Mouse (Mus musculus) olfactory bulb, adult 2 months (tissue): ENCODE data around the gene Smarcc2. TPM values are rescaled to one million over a fixed set of nuclear protein-coding genes. Genes with fewer than 3 reads are reported as not detected.

Experiments used
- H3K27ac ChIP-seq: fragments of 200-500 bp; 2 replicates; pipeline ENCODE4 v1.5.1; 2012; ENCODE audit warnings: low read depth, low read length; ENCODE audit not compliant: insufficient read depth
- H3K4me1 ChIP-seq: fragments of 200-500 bp; 2 replicates; pipeline ENCODE4 v1.6.1; 2012; ENCODE audit warnings: low read length; ENCODE audit not compliant: control insufficient read depth, insufficient read depth
- H3K4me3 ChIP-seq: fragments of 200-500 bp; 2 replicates; pipeline ENCODE4 v1.5.1; 2012; ENCODE audit warnings: mild to moderate bottlenecking, low read depth, low read length, moderate library complexity; ENCODE audit not compliant: insufficient read depth
- CTCF ChIP-seq: fragments of 200-500 bp; IDR thresholded peaks from 2 replicates; pipeline ENCODE4 v1.5.1; 2012; ENCODE audit warnings: low read depth, mild to moderate bottlenecking, low read length, moderate library complexity; ENCODE audit not compliant: insufficient read depth
- POLR2A ChIP-seq: fragments of 200-500 bp; IDR thresholded peaks from 2 replicates; pipeline ENCODE4 v1.6.1; 2012; ENCODE audit warnings: mild to moderate bottlenecking, low read depth, low read length, moderate library complexity; ENCODE audit not compliant: insufficient read depth
- WGBS: fragments of 180-500 bp; shearing (Covaris S2); methylation state at CpG from one replicate; pipeline ENCODE4 v1.1.7; 2018; 5-methylcytosine and 5-hydroxymethylcytosine counted together
- polyA plus RNA-seq: library from polyadenylated mRNA; stranded (reverse); fragments of >200 nt; gene quantifications from 2 replicates; pipeline ENCODE4 v1.2.4, GENCODE M21; 2012; ENCODE audit warnings: low replicate concordance; ENCODE audit not compliant: missing spikeins, insufficient read depth, insufficient read length

The Smarcc2 gene
- polyA plus RNA-seq, 1 experiment: 251 TPM

- Histone ChIP-seq H3K27ac (no peak overlapping the region), H3K4me1 (no peaks in the 10 kb centered on the region), H3K4me3 (no peak overlapping the region)
- WGBS: 79% methylated on average over 7 of the region's 7 CpGs
- TF ChIP-seq CTCF (peak; percentile 21; the same call in 1 of the 2 replicates), POLR2A (no peak)
Measured at GRCm38 (mm10) chr10:128518833-128519232, 59.8 kb downstream of the Smarcc2 start.

- no peak for TF ChIP-seq POLR2A
- no peak for TF ChIP-seq CTCF
- Histone ChIP-seq H3K4me3 (no peak overlapping the region), H3K27ac (no peak overlapping the region), H3K4me1 (peaks cover 6% of the 10 kb centered on the region; the same call in 1 of the 2 replicates)
- WGBS: 90% methylated on average over 16 of the region's 16 CpGs
Measured at GRCm38 (mm10) chr10:128520591-128520990, 61.5 kb downstream of the Smarcc2 start.

GRCm38 (mm10) chr10:128522351-128522750 lies 63.3 kb downstream of the Smarcc2 start:
- Histone ChIP-seq H3K4me3 (no peak overlapping the region), H3K27ac (no peak overlapping the region), H3K4me1 (peaks cover 8% of the 10 kb centered on the region)
- no peak for TF ChIP-seq CTCF
- 84% methylated on average over 6 of the region's 6 CpGs for WGBS

- TF ChIP-seq CTCF (no peak), POLR2A (no peak)
- Histone ChIP-seq H3K4me1 (peaks cover 8% of the 10 kb centered on the region), H3K27ac (no peak overlapping the region), H3K4me3 (peak overlapping the region; percentile 80)
- WGBS: 59% methylated on average over 11 of the region's 11 CpGs
Measured at GRCm38 (mm10) chr10:128524111-128524731, 65.2 kb downstream of the Smarcc2 start.

- H3K4me3 ChIP-seq: peak overlapping the region; percentile 80
- H3K4me1 ChIP-seq: peaks cover 8% of the 10 kb centered on the region
- H3K27ac ChIP-seq: 0 out of 2 replicates have a peak overlapping the region, but pooled peaks have one; percentile 9
- TF ChIP-seq CTCF: no peak
- TF ChIP-seq POLR2A: no peak
- WGBS: 2% methylated on average over 58 of the region's 58 CpGs
Measured at GRCm38 (mm10) chr10:128524732-128525662, 65.9 kb downstream of the Smarcc2 start.

- Histone ChIP-seq H3K4me3 (peak within 1 kb of the TSS; percentile 80), H3K4me1 (peaks cover 8% of the 10 kb centered on the region), H3K27ac (0 out of 2 replicates have a peak within 1 kb of the TSS, but pooled peaks have one; percentile 9)
- under 1% methylated on average over 37 of the region's 37 CpGs for WGBS
- peak; percentile 26; the same call in 1 of the 2 replicates for TF ChIP-seq CTCF
- TF ChIP-seq POLR2A: no peak
Measured at GRCm38 (mm10) chr10:128525671-128526308, 66.7 kb downstream of the Smarcc2 start, which contains the start of gene Esyt1. Gene Esyt1 (minus strand): TSS chr10:128525871.

- Histone ChIP-seq H3K4me1 (peaks cover 9% of the 10 kb centered on the region), H3K27ac (no peak overlapping the region), H3K4me3 (peak overlapping the region; percentile 80)
- 28% methylated on average over 28 of the region's 28 CpGs for WGBS
- no peak for TF ChIP-seq POLR2A
- TF ChIP-seq CTCF: no peak
Measured at GRCm38 (mm10) chr10:128526366-128527356, 67.6 kb downstream of the Smarcc2 start.

GRCm38 (mm10) chr10:128535206-128535605 lies 76.2 kb downstream of the Smarcc2 start:
- WGBS: 83% methylated on average over 2 of the region's 2 CpGs
- no peak overlapping the region for H3K27ac ChIP-seq
- TF ChIP-seq CTCF (no peak), POLR2A (no peak)

More at GRCm38 (mm10) chr10:128535206-128535605, 76.2 kb downstream of the Smarcc2 start:
- H3K4me3 ChIP-seq: no peak overlapping the region
- H3K4me1 ChIP-seq: peaks cover 4% of the 10 kb centered on the region; the same call in 1 of the 2 replicates
